In the genomic region with DNA sequence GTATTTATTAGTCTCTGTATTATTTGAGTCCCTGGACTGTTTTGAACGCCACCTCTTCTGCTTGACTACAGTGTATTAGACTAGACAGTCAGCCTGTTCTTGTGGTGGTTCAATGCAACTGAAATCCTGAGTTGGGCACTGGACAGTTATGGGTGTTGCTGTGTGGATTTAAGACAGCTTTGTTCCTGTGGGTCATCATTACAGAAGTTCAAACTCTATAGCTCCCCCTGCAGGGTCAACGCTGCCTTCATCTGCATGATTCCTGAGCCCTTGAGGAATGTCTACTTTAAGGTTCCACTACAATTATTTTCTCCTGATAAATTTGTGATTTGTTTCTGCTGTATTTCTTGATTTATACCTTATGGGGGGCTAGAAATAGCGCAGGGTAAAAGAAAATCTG, we compare ENCODE assay signal across 7 mouse cellular contexts.
A peak's percentile ranks its signal among the peaks of the same experiment; 100 is the strongest.
DNase-seq lines count a peak whose midpoint lies in the region; ATAC-seq and TF ChIP-seq lines count a peak whose summit lies in the region.

No protein-coding gene starts in this region.

- DNase-seq in layer of hippocampus, adult 11-12 months (ENCODE audit: low spot score) = peak; percentile 39
- DNase-seq in layer of hippocampus, postnatal 14 days (ENCODE audit: low spot score in 2 of 2) = no peak
- peak; percentile 7 for DNase-seq in NIH3T3 (ENCODE audit: low read depth)
- peak; percentile 40 for DNase-seq in brain, embryonic 14.5 days (ENCODE audit: low read depth)
- DNase-seq in kidney, postnatal 4 days = peak; percentile 27 to 39
- DNase-seq in thymus, postnatal 10 days (ENCODE audit: low spot score in 2 of 2) = no peak

- TF ChIP-seq POLR2A in brain, embryonic 14.5 days (IDR thresholded peaks at IDR 0.05; ENCODE audit: borderline replicate concordance, extremely low read depth, insufficient read depth, insufficient read length, poor library complexity, severe bottlenecking) = no peak

- no peak for ATAC-seq in activated CD4-positive, CD25-positive, alpha-beta regulatory T cell, adult 4 months

- TF ChIP-seq CTCF in brain, embryonic 14.5 days (IDR thresholded peaks at IDR 0.05; ENCODE audit: borderline replicate concordance, extremely low read depth, insufficient read depth, insufficient read length) = peak; percentile 44; the same call in 1 of the 2 replicates

Comparison
In these comparisons a context has a peak if more than half of its experiments do, and no peak if none do; other contexts are left out.
1. DNase-seq: peak in layer of hippocampus, adult 11-12 months (single experiment), NIH3T3 (single experiment), brain, embryonic 14.5 days (single experiment) and kidney, postnatal 4 days (2 of 2); none in layer of hippocampus, postnatal 14 days (0 of 2) and thymus, postnatal 10 days (0 of 2).